Mouse (Mus musculus) spleen, postnatal 4 days (tissue): ENCODE results near the gene Saxo1.
A peak's percentile ranks its signal among the peaks of the same experiment; 100 is the strongest.

ENCODE experiments used
- DNase-seq, 2 experiments: peaks; one replicate each; pipeline ENCODE4 v3.0.0; 2022; ENCODE audit warnings: low spot score in 2 of 2

Saxo1 gene

GRCm38 (mm10) chr4:86425581-86425980 lies 132.5 kb downstream of the Saxo1 start:
- no peak for DNase-seq

DNA sequence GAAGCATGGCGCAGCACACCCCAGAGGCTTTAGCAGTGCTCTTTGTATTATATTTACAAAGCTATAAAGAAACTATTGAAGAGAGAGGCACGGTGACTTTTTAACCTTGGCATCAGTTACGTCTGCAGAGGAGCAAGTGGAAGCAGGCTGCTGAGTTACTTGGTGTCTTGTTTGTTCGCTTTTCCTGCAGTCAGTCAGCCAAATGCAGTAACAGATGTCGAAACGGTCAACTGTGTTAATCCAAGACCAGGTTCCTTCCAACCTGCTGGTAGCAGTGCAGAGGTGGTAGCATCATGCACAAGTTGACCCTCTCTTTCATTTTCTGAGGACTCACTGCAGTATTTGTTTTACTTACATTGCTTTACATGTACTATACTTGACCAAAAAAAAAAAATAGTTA lies 135.5 kb downstream of the Saxo1 start:
- no peak for DNase-seq

DNA sequence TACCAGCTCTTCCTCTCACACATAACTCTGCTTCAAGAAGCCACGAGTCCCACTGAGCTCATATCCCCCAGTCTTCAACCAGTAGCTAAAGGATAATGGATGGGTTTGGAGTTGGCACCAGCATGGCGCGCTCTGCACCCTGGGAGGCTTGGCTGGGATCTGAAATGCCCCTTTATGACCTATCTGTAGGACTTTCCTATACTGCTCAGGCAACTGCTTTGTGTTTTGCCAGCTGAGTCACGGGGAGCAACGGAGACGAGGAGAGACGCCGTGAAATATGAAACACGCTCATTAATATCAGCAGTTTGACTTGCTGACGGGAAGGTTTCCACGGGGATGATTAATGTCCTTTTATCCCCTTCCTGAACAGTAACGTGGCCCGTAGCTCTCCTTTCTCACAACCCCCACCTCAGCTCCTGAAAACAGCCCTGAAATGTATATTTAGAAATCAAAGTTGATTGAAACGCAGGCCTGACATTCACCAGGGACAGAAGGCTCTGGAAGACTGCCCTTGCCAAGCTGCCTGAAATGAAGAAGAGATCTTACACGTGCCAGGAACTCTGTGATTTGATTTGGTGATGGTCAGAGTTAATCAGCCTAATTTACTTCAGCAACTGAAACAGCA lies 141.6 kb downstream of the Saxo1 start:
- no peak for DNase-seq

- DNase-seq = no peak
Observed at GRCm38 (mm10) chr4:86413388-86413787, 144.7 kb downstream of the Saxo1 start.

GRCm38 (mm10) chr4:86410946-86411345 lies 147.2 kb downstream of the Saxo1 start:
- no peak for DNase-seq

DNA sequence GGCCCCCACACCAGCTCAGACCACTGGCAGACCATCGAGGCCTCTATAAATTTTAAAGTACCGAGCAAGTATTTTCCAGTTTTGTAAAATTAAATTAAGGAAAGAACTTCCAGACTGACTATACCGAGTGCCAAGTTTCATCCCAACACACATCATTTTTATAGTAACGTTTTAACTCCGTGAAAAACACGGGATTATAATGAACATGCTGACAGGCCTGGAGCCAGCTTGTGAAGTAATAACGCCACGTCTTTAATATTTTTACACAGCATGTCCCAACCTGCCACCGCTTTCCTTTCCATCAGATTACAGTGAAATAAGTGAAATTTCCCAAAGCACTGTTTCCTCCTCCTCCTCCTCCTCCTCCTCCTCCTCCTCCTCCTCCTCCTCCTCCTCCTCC lies 149.7 kb downstream of the Saxo1 start:
- no peak for DNase-seq

GRCm38 (mm10) chr4:86407200-86407527 lies 151.0 kb downstream of the Saxo1 start:
- no peak for DNase-seq

- DNase-seq = peak in 1 of 2 experiments; percentile 49
Observed at GRCm38 (mm10) chr4:86406501-86407199, 151.5 kb downstream of the Saxo1 start.

GRCm38 (mm10) chr4:86401116-86401515 lies 157.0 kb downstream of the Saxo1 start:
- DNase-seq = no peak

DNA sequence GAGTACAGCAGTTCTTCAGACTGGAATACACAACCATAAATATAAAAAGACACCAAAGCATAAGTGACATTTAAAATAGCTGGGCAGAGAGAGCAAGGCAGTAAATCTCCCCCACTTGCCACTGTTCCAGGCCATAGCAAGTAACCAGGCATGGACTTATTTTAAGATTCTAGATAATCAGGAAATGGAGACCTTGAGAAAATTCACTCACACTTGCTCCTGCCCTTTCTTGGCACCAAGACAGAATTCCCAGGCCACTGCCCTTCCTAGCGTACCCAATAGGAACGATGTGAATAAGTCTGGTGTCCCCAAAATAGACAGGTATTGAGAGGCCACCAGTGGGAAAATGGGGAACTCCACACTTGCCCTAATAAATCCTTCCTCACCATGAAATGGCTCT lies 160.7 kb downstream of the Saxo1 start:
- DNase-seq = no peak

DNA sequence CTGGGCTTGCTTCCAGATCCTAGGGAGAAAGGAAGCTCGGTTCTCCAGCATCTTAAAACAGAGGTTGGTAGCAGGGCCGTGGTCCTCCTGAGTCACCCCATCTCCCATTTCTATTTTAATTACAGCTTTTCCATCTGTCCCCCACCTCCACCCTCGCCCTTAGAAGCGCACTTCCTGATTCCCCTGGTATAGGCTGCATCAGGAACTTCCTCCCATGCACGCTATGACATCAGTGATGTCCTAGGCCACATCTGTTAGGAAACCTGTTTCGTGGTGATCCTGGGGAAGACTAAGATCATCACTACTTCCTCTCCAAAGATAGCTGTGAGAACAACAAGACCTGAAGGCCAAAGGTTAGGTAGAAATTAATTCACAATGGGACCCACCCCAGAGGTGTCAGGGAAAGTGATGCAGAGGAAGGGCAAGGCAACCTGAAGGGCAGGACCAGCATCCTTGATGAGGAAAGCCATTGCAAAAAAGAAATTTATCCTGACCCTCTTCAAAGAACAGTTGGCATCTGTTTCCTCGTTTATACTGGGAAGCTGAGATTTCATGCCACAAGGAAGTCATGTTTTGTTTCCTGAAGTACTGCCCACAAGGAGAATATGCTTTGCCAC lies 161.3 kb downstream of the Saxo1 start:
- DNase-seq = no peak

- DNase-seq = no peak
Observed at GRCm38 (mm10) chr4:86395636-86396035, 162.5 kb downstream of the Saxo1 start.
